Mouse (Mus musculus) kidney, adult 18-20 months (tissue): Measurements from ENCODE around the gene Hist1h3d.
"Not testable (repeated sequence)": the region's sequence is repeated elsewhere in the genome, so short reads cannot be mapped to it uniquely, and the experiment has no call there.

ENCODE experiments used
- DNase-seq: peaks from one replicate; pipeline ENCODE4 v3.0.0; 2021

Hist1h3d gene

GRCm38 (mm10) chr13:23542225-23542980 lies 33.2 kb upstream of the Hist1h3d start:
- not testable (repeated sequence) for DNase-seq

- DNase-seq, result peak; percentile 55
Observed at GRCm38 (mm10) chr13:23542999-23543607, 32.5 kb upstream of the Hist1h3d start, which contains the start of gene Hist1h2bh. Gene Hist1h2bh, minus strand, starts transcription at chr13:23543392.

GRCm38 (mm10) chr13:23543965-23544786 lies 31.4 kb upstream of the Hist1h3d start, which contains the start of gene Hist1h3f:
Gene Hist1h3f, plus strand, starts transcription at chr13:23544052.
- peak; percentile 70 for DNase-seq

DNA sequence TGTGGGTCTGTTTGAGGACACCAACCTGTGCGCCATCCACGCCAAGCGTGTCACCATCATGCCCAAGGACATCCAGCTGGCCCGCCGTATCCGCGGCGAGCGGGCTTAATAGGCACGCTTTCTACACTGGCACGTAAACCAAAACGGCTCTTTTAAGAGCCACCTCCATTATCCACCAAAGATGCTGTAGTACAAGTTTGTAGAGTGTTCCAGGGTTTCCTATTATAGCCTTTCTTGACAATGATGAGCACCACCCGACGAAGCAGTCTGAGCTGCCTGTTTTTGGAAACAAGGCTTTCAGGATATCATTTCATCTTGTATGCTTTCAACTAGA lies 30.8 kb upstream of the Hist1h3d start:
- peak; percentile 25 for DNase-seq

- no peak for DNase-seq
Observed at GRCm38 (mm10) chr13:23546694-23547093, 28.9 kb upstream of the Hist1h3d start.

DNA sequence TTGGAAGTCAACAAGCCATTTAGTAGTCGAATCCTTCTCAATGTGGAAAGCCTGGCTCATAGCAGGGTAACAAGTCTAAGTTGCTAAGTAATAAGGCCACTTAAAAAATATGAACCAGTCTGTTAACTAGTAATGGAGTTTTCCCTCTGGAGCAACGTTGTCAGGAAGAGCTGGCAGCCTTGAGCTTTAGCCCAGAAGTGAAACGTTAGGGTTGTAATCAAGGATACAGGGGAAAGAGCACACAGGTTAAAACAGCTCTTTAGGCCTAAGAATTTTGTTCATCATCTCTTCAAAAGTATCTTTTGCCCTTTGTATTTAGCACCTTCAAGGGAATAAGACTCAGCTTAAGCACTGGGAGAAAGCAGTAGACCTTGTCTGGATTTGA lies 24.8 kb upstream of the Hist1h3d start:
- DNase-seq, result no peak

DNA sequence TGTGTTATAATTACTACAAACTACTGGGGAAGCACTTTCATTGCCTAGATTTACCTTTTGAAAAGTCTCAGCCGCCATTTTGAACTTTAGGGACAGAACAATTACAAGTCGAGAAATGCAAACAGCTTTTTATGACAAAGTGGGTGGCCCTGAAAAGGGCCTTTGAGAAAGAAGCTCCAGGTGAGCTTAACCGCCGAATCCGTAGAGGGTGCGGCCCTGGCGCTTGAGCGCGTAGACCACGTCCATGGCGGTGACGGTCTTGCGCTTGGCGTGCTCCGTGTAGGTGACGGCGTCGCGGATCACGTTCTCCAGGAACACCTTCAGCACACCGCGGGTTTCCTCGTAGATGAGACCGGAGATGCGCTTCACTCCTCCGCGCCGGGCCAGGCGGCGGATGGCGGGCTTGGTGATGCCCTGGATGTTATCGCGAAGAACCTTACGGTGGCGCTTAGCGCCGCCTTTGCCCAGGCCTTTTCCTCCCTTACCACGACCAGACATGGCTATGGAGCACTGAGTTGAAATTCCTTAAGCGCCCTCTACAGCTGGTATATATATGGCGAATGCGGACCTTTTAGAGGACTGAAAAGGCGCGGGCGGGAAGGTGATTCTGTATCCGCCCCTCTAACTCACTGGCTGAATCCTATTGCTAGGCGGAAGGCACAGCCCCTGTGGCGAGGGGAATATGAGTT lies 24.3 kb upstream of the Hist1h3d start, which contains the start of gene Hist1h4f:
TSS of gene Hist1h4f (minus strand) at position 503 of the 689 bp plus-strand sequence.
- DNase-seq, result peak; percentile 74

- no peak for DNase-seq
Observed at GRCm38 (mm10) chr13:23551931-23552914, 23.3 kb upstream of the Hist1h3d start.

- DNase-seq, result no peak
Observed at GRCm38 (mm10) chr13:23552962-23553361, 22.6 kb upstream of the Hist1h3d start, which contains the start of gene Hist1h1d. Gene Hist1h1d, plus strand, starts transcription at chr13:23553262.

DNA sequence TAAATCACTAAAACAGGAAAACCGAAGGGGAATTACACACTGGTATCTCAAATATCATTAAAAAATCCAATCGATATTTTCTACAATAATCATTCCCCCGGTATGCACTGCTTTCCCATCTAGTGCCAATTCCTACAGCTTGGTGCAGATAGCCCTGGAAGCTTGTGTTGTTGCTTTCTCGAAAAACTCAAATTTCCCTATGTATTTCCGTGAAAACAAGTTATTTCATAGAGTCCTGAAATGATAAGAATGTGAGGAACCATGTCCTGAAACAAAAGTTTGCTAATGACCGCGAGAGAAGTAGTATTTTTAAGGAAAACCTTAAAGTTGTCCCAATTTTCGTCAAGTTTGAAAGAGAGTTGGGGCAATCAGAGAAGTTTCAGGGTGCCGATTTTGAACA lies 21.2 kb upstream of the Hist1h3d start:
- DNase-seq, result no peak

- DNase-seq, result peak; percentile 58
Observed at GRCm38 (mm10) chr13:23554925-23555838, 20.4 kb upstream of the Hist1h3d start.

GRCm38 (mm10) chr13:23555839-23556416 lies 19.6 kb upstream of the Hist1h3d start:
- DNase-seq, result peak; percentile 48

- no peak for DNase-seq
Observed at GRCm38 (mm10) chr13:23556906-23557305, 18.7 kb upstream of the Hist1h3d start.

- not testable (repeated sequence) for DNase-seq
Observed at GRCm38 (mm10) chr13:23560699-23561098, 14.9 kb upstream of the Hist1h3d start.

DNA sequence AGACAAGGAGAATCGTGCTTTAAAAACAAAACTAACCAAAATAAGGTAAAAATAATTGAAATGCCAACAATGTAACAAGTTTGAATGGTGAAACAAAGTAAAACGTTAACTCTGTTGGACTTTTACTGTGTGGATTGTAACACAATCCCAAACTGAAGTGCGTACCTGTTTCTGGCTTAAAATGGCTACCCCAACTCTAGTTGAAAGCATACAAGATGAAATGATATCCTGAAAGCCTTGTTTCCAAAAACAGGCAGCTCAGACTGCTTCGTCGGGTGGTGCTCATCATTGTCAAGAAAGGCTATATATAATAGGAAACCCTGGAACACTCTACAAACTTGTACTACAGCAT lies 14.1 kb upstream of the Hist1h3d start:
- not testable (repeated sequence) for DNase-seq

GRCm38 (mm10) chr13:23561883-23562659 lies 13.5 kb upstream of the Hist1h3d start, which contains the start of gene Hist1h3e:
Gene Hist1h3e, minus strand, starts transcription at chr13:23562369.
- DNase-seq, result peak; percentile 89

GRCm38 (mm10) chr13:23562699-23563462 lies 12.7 kb upstream of the Hist1h3d start:
- DNase-seq, result no peak

GRCm38 (mm10) chr13:23564482-23564881 lies 11.1 kb upstream of the Hist1h3d start:
- no peak for DNase-seq
